Mouse (Mus musculus) cerebellum, adult 9-10 months (tissue): ENCODE data around the gene Fbxo36.
A peak's percentile ranks its signal among the peaks of the same experiment; 100 is the strongest.

Source experiments
- DNase-seq: peaks from one replicate; pipeline ENCODE4 v3.0.0; 2022

The Fbxo36 gene

DNA sequence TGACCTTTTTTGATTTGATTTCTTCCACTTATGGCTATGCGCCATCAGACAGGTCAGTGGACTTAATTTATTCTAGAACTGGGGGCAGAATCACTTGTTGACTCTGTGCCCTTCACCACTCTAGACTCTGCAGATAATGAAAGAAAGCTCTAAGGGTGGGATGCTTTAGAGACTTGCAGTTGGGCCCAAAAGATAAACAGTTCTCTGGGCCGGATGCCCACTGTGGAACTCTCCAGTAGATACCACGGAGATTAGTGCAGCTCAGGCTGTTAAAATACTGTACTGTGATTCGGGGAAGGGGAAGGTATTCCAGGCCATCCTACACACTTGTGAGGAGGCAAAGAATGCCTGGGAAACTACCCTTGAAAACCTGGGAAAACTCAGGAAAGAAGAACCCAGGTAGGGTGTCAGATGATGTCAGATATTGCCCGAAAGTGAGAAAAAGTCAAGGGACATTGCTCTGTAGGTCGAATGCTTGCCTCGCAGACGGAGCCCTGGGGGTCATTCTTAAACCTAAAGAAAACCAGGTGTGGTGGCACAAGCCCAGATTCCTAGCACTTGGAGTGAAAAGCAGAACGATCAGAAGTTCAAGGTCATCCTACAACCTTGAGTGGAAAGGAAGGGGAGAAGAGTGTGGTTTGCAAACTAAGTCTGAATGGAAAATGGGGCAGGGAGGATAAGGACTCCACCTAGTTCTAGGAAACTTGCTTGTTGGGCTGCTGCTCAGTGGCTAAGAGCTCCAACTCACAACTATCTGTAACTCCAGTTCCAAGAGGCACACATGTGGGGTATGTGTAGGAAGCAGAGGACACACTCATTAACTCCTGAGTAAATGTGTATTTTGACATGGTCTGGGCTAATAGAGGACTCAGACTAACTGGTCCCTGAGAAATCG is 21.0 kb downstream of the Fbxo36 start:
- DNase-seq = no peak

DNA sequence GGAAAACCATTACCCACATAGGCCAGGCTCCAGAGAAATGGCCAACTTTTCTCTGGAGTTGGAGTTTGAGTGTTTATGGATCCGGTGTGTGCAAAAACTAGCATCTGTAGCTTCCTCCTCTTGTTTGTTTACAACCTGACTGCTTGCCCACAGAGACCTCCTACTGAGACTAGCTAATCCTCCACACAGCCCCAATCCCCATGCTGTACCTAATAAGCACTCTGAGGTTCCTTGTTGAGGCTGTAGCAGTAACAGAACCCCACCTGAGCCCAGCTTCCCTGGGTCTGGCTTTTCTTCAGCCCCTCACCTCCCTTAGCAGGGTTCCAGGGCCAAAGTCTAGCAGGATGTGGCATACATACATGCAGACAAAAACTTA is 21.6 kb downstream of the Fbxo36 start:
- DNase-seq = no peak

- no peak for DNase-seq
Measured at GRCm38 (mm10) chr1:84864645-84865044, 25.0 kb downstream of the Fbxo36 start.

- no peak for DNase-seq
Measured at GRCm38 (mm10) chr1:84866231-84866630, 26.6 kb downstream of the Fbxo36 start.

DNA sequence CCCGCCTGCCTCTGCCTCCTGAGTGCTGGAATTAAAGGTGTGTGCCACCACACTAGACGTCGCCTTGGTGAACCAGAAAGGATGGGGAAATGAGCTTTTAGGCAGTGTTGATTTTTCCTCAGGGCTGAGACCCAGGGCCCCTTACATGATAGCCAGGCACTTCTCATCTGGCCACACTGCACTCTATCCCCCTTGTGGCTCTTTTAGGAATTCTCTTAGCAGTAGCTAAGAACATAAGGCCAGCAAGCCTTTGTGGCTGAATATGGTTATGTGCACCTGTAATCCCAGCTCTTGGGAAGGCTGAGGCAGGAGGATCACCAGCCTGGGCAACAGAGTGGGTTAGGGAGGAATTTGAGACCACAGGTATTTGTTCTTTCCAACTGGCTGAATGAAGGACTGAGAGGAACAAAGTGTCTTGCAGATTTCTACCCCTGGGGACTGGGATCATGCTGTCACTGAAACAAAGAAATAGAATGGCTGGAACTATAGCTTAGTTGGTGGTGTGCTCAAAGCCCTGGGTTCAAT is 27.1 kb downstream of the Fbxo36 start:
- no peak for DNase-seq

DNA sequence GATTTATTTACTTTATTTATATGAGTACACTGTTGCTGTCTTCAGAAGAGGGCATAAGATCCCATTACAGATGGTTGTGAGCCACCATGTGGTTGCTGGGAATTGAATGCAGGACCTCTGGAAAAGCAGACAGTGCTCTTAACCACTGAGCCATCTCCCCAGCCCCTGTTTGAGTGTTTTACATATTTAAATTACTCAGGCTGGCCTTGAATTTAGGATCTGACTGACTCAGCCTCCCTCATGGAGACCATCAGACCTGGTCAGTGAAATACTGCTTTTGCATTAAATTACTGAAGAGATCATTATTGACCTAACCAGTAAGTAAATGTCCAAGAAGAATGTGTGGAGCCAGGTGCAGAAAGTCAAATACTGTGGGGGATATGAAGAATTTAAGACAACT is 28.7 kb downstream of the Fbxo36 start:
- no peak for DNase-seq

DNA sequence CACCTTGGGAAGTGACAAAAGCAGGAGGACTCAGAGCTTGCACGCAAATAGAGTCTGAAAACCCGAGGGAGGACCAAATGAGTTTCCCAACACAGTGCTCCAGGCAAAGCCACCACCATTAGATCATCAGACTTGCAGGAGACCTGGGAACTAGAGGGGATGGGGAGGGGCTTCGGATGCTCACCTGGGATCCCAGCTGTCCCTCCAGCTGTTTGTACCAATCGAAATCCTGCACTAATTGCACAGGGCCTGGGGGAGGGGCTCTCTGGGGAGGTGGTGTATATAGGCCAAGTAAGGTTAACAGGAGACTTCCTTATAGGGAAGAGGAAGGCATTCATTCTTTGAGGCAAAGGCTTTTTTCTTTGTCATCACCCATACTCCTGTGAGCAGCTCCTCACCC is 29.2 kb downstream of the Fbxo36 start:
- DNase-seq = no peak

- no peak for DNase-seq
Measured at GRCm38 (mm10) chr1:84869498-84869897, 29.9 kb downstream of the Fbxo36 start.

GRCm38 (mm10) chr1:84871131-84871530 is 31.5 kb downstream of the Fbxo36 start:
- DNase-seq = no peak

GRCm38 (mm10) chr1:84872105-84872504 is 32.5 kb downstream of the Fbxo36 start:
- DNase-seq = no peak

DNA sequence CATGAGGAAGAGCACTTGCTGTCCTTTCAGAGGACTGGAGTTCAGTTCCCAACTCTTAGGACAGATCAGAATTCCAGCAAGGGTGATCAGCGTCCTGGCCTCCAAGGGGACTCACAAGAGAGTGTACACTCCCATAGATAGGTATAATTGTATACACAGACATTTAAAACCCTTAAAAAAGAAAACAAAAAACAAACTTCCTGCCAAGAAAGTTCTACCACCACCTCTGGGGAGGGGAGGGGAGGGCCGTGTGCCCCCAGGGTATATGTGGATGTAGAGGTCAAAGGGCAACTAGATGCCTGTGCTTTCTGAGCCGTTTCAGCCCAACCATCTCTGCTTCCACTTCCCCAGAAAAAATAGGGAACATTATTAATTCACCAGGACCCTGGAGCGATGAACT is 33.3 kb downstream of the Fbxo36 start:
- no peak for DNase-seq

DNA sequence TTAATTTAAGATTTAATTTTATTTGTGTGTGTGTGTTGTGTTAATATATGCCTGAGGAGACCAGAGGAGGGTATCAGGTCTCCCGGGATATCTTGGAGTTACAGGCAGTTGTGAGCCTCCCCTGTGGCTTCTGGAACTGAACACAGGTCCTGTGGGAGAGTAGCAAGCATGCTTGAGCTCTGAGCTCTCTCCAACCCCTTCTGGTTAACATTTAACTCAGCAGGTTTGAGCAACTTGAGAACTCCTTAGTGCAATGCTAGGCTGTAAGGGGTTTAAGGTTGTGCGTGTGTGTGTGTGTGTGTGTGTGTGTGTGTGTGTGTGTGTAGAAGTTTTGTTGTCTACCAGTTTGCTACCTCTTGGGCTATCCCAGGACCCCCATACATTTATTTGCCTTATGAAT is 37.9 kb downstream of the Fbxo36 start:
- no peak for DNase-seq

DNA sequence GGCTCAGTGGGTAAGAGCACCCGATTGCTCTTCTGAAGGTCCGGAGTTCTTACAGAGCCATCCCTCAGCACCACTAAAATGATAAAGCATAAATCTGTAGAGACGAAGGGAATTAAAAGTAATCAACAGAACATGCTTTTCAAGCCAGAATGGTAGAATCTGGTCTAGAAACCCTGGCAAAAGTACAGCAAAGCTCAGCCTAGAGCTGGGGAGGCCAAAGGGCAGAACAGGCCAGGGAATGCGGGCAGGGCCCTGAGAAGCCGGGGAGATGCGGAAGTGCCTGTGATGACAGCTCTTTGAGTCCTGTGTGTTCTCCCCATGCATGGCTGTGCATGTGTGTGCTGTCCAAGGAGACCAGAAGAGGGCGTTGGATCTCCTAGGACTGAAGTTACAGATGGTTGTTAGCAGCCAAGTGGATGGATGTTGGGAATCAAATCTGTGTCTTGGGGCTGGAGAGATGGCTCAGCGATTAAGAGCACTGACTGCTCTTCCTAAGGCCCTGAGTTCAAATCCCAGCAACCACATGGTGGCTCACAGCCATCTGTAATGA is 40.0 kb downstream of the Fbxo36 start:
- no peak for DNase-seq

DNA sequence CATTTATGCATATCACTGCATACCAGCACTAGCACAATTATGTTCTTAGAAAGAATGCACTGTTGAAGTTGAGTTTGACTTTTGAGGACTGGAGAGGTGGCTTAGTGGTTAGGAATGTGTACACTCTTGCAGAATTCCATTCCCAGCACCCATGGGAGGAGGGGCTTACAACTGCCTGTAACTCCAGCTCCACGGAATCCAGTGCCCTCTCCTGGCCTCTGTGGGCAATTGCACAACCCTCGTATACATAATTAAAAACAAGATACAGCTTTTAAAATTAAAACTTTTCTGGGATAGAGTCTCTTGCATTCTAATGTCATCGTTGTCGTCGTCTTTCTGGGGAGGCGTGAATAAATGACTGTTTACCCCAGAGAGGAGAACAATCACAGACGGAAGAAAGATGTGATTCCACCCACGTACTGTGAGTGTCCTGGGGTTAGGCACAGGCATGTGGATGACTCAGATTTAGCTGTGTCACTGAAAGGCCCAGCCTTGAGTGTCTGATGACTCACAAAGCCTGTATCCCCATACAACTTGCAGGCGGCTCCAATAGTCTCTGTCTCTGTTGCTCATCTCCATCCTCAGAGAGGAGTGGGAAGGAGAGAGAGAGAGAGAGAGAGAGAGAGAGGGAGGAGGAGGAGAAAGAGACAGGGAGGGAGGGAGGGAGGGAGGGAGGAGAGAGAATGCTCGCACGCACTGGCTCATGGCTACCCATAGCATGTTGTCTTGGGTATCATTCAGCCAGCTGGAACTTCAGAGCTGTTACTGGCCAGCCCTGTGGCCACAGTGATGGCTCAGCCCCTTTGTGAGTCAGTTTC is 41.8 kb downstream of the Fbxo36 start:
- no peak for DNase-seq

- no peak for DNase-seq
Measured at GRCm38 (mm10) chr1:84882066-84882532, 42.5 kb downstream of the Fbxo36 start.

DNA sequence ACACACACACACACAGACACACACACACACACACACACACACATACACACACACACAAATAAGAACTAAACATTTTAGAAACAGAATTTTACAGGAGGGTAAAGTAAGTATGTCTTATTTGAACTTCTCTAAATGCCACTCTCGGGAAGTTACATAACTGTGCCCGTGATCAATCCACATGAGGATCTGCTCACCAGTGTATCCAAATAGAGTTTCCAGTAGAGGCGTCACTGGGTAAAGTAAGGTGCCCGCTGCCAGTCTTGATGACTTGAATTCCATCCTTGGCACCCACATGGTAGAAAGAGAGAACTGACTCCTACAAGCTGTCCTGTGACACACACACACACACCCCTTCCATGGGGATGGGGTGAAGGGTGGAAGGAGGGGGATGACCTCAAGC is 43.3 kb downstream of the Fbxo36 start:
- no peak for DNase-seq

- no peak for DNase-seq
Measured at GRCm38 (mm10) chr1:84883889-84884288, 44.2 kb downstream of the Fbxo36 start.

DNA sequence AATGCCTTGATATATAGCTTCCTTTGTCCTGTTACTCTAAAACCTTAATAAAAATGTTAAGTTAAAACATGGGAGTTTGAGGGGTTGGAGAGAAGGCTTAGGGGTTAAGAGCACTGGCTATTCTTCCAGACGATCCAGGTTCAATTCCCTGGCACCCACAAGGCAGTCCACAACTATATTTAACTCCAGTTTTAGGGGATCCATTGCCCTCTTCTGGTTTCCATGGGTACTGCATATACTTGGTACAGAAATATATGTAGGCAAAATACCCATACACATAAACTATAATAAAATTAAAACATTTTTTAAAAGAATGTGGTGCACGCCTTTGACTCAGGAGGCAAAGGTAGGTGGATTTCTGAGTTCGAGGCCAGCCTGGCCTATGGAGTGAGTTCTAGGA is 45.5 kb downstream of the Fbxo36 start:
- DNase-seq = peak; percentile 14

DNA sequence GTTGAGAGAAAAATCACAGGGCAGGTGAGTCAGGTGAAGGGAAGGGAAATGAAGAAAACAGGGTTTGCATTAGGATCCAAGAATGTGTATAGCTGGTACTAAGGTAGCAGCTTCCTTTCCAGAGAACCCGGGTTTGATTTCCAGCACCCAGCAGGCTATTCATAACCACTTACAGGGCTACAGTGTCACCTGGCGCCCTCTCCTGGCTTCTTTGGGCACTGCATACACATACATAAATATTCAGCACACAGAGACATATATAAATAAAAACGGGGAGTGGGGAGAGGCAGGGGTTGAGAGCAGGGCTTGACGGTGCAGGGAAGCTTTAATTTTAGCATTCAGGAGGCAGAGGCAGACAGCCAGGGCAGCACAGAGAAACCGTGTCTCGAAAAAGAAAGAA is 46.3 kb downstream of the Fbxo36 start:
- no peak for DNase-seq

GRCm38 (mm10) chr1:84889330-84890004 is 49.8 kb downstream of the Fbxo36 start:
- DNase-seq = no peak

DNA sequence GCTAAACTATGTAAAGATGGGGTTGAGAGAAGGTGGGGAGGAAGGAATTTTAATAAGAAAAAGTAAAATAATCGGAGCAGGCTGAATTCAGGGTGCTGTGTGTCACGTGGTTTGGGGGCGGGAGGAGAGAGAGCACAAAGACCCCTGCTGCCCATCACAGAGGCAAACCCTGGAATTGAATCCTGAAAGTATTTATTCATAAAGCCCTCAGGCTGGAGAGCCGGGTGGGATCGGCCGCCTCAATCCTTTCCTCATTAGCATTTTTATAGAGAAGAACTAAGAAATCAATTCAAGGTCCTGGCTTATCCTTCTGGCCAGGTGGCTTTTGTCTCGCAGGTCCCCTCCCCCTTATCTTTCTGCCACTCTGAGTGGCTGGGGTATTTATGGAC is 50.4 kb downstream of the Fbxo36 start:
- DNase-seq = no peak

DNA sequence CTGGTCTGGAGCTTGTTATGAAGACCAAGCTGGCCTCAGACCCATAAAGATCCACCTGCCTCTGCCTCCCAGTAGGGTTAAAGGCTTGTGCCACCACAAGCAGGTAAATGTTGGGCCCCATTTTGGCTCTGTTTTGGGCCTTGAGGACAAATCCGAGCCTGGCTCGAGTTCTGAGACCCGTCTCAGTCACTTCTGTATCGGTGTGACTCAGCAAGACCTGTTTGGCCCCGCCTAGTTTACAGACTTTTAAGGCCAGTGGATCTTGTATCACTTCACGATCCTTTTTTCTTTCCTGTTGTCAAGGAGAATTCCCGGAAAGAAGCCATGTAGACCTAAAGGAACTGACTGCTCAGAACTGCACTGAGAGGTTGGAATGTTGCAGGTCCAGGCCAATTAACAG is 50.9 kb downstream of the Fbxo36 start:
- DNase-seq = no peak

GRCm38 (mm10) chr1:84891746-84892145 is 52.1 kb downstream of the Fbxo36 start:
- DNase-seq = no peak
